Mouse (Mus musculus): ENCODE results near the gene Daam1.

Daam1 gene

GRCm38 (mm10) chr12:71969941-71970629, 139.2 kb downstream of the Daam1 start:
- no peak for DNase-seq (ENCODE audit: extremely low spot score)

- no peak for DNase-seq (ENCODE audit: extremely low spot score)
Observed at GRCm38 (mm10) chr12:71970791-71971654, 140.1 kb downstream of the Daam1 start.

- no peak for DNase-seq (ENCODE audit: extremely low spot score)
Observed at GRCm38 (mm10) chr12:71972126-71972525, 141.2 kb downstream of the Daam1 start.

GRCm38 (mm10) chr12:71972619-71973266, 141.9 kb downstream of the Daam1 start:
- DNase-seq (ENCODE audit: extremely low spot score) = no peak

- no peak for DNase-seq (ENCODE audit: extremely low spot score)
Observed at GRCm38 (mm10) chr12:71973577-71973976, 142.7 kb downstream of the Daam1 start.

GRCm38 (mm10) chr12:71975626-71976025, 144.7 kb downstream of the Daam1 start:
- DNase-seq (ENCODE audit: extremely low spot score) = no peak

GRCm38 (mm10) chr12:71976361-71976960, 145.6 kb downstream of the Daam1 start:
- no peak for DNase-seq (ENCODE audit: extremely low spot score)

- DNase-seq (ENCODE audit: extremely low spot score) = no peak
Observed at GRCm38 (mm10) chr12:71977364-71977763, 146.5 kb downstream of the Daam1 start.

- DNase-seq (ENCODE audit: extremely low spot score) = no peak
Observed at GRCm38 (mm10) chr12:71978513-71979352, 147.9 kb downstream of the Daam1 start.

- no peak for DNase-seq (ENCODE audit: extremely low spot score)
Observed at GRCm38 (mm10) chr12:71980166-71980565, 149.3 kb downstream of the Daam1 start.

- no peak for DNase-seq (ENCODE audit: extremely low spot score)
Observed at GRCm38 (mm10) chr12:71980746-71981145, 149.9 kb downstream of the Daam1 start.

GRCm38 (mm10) chr12:71981250-71981649, 150.4 kb downstream of the Daam1 start:
- no peak for DNase-seq (ENCODE audit: extremely low spot score)

GRCm38 (mm10) chr12:71981791-71982190, 150.9 kb downstream of the Daam1 start:
- no peak for DNase-seq (ENCODE audit: extremely low spot score)

- no peak for DNase-seq (ENCODE audit: extremely low spot score)
Observed at GRCm38 (mm10) chr12:71983102-71983715, 152.3 kb downstream of the Daam1 start.

GRCm38 (mm10) chr12:71987161-71987560, 156.3 kb downstream of the Daam1 start:
- DNase-seq (ENCODE audit: extremely low spot score) = no peak

- DNase-seq (ENCODE audit: extremely low spot score) = no peak
Observed at GRCm38 (mm10) chr12:71987885-71988284, 157.0 kb downstream of the Daam1 start.

GRCm38 (mm10) chr12:71989596-71989995, 158.7 kb downstream of the Daam1 start:
- no peak for DNase-seq (ENCODE audit: extremely low spot score)

GRCm38 (mm10) chr12:71992599-71993210, 161.8 kb downstream of the Daam1 start:
- DNase-seq (ENCODE audit: extremely low spot score) = no peak

GRCm38 (mm10) chr12:71995831-71996230, 165.0 kb downstream of the Daam1 start:
- DNase-seq (ENCODE audit: extremely low spot score) = no peak

GRCm38 (mm10) chr12:71996920-71997319, 166.0 kb downstream of the Daam1 start:
- DNase-seq (ENCODE audit: extremely low spot score) = no peak

Data from embryo, embryonic 9.5 days (tissue).